Mouse (Mus musculus): ENCODE measurements around the gene Plcb1.
"Not testable (repeated sequence)": the region's sequence is repeated elsewhere in the genome, so short reads cannot be mapped to it uniquely, and the experiment has no call there.

Plcb1 gene

DNA sequence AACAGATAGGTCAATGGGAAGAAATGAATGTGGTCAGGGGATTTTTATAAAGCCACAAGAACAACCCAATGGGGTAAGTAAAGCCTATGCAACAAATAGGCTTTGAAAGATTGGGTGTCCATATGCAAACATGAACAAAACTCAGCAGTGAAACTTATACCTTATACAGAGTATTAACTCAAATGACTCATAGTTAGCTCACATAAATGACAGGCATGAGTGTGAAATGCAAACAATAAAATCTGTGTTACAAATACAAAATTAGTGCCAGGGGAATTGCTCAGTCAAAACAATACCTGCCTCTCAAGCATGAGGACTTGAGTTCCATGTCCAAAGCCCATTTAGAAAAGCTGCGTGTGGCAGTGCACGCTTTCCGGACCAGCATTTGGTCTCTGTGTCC, 182.5 kb downstream of the Plcb1 start:
- DNase-seq (ENCODE audit: low spot score) = no peak

DNA sequence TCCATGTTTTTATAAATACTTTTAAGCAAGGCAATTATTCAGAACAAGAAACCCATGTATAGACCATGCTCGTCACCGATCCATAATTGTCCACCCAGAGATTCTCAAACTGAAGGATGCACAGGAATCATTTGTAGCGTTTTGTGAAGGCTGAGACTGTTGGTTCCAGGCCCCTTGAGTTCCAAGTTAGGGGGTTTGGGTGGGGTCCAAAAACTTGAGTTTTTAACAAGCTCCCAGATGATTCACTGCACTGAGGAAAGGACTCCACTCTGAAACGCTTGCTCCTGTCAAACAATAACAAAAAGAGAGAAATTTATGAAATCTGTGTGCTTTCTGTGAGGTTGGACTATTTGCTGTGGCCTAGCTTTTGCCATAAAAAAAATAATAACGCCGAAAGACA, 186.5 kb downstream of the Plcb1 start:
- DNase-seq (ENCODE audit: low spot score) = no peak

DNA sequence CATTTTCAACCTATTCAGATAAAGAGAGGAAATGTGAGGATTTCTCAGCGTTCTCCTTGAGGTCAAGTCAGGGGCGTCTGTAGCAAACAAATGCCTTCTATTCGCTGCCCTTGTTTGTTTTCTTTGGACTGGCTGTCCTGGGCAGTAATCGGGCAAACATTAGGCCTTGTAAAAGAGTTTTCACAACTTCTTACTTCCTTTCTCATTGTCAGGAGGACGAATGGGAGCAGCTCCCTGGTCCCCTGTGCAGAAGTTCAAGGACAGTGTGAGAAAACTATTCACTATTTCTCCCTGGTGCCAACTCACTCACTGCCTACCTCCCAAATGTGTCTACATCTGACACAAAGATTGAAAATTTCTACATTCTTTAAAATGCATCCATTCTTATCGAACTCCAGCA, 188.8 kb downstream of the Plcb1 start:
- no peak for DNase-seq (ENCODE audit: low spot score)

DNA sequence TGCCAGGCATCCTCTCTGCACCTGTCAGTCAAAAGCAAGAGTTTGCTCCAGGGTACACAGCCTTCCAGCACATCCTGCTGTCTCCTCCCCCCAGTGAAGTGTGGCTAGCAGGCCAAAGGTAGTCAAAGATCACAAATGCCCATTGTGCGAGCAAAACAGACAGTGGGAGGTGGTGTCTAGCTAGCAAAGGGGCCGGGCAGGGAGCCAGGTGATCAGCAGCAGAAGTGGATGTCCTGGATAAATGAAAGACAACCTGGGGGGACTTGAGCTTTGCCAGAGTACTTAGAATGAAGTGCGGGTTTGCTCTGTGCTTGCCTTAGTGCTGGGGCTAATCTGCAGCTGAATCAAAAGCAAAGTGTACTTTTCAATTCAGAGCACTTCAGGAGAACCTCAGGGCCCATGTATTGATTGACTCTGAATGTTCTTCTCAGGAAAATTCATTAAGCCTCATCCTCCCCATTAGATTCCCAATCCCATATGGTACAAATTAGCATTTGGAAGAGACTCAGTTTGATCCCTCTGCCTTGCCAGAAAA, 191.0 kb downstream of the Plcb1 start:
- DNase-seq (ENCODE audit: low spot score) = no peak

DNA sequence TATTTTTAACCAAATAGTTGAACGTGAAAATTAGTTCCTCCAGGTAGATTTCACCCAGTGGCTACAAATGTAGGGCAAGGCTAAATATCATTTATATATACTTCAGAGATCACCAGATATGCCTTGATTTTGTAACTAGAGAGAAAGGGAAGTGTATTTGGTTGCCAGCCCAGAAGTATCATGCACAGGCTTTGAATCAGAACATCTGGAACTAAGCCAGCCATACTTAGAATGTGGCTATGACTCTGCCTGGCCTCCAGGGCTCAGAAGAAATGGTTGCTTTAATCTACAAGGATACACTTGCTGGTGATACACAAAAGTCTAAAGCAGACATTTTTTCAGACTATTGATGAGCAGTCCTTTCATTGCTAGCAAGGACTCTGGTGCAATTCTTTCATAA, 191.8 kb downstream of the Plcb1 start:
- no peak for DNase-seq (ENCODE audit: low spot score)

DNA sequence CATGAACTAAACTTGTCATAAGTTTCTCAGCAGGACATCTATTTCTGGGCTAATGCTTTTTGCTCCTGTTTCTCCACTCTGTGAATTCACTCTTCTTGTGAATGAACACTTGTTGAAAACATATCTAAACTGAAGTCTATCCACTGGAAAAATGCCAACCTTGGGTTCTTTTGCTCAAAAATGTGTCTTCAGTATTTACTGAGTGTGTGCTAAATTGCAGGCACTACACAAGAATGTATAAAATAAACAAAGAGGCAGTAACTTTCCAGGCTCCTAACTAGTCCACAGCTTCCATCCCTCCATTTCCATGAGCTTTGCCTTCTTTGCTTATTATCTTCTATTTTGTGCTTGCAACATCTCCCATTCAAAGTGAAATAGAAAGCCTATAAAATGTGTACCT, 195.5 kb downstream of the Plcb1 start:
- no peak for DNase-seq (ENCODE audit: low spot score)

DNA sequence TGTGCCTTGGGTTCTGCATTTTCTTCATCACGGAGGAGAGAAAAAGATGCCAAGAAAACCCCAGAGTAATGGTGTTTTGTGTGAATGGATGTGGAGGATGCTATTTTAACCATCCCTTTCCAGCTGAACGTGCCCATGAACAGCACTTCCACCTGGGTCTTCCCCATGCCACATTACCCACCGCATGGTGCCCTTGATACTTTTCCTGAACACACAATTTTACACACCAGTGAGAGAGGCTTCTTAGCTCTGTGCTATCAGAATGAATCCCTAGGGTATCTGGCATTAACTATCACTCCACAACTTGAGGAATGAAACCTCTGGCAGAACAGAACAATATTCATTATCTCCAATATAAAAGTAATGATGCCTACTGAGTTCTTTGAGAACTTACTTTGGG, 199.0 kb downstream of the Plcb1 start:
- no peak for DNase-seq (ENCODE audit: low spot score)

DNA sequence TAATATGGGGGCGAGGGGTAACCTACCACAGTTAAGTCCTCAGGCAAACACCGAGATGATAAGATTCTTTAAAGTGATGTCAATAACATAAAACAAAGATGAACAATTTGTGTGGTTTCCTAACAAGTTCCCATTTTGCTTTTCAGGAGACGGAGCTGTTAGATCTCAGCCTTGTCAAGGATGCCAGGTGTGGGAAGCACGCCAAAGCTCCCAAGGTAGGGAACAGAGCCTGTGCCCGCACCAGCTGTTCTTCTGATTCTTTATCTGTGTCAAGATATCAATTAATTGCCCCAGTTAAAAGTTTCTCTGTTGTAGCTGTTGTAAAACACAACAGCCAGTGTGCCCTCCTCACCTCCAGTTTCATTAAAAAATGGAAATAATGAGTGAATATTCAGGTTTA, 202.1 kb downstream of the Plcb1 start:
- no peak for DNase-seq (ENCODE audit: low spot score)

DNA sequence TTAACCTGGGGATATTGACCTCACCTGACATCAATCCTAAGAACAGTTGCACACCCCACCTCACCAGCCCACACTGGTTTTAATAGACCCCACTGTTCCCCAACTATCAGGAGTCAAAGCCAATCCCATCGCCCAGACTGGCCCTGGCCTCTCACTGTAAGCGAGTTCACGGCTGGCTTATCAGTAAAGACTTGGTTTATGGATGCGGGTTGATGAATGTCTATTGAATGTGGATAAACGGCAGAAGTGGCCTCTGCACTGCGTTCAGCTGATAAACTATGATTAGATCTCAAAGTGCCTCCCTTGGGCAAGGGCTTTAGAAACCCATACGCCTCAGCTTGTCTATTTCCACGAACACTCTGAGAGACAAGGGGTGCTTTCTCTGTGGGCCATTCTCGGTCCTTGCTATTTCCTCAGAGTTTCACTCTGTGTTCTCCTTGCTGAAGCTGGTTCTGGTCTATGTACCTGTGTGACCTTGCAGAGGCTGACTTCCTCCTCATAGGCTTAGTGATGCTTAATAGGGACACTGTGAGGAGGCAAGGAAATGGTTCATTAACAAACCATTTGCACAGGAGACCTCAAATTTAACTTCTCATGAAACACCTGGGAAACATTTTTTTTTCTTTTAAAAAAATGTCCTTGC, 203.9 kb downstream of the Plcb1 start:
- no peak for DNase-seq (ENCODE audit: low spot score)

DNA sequence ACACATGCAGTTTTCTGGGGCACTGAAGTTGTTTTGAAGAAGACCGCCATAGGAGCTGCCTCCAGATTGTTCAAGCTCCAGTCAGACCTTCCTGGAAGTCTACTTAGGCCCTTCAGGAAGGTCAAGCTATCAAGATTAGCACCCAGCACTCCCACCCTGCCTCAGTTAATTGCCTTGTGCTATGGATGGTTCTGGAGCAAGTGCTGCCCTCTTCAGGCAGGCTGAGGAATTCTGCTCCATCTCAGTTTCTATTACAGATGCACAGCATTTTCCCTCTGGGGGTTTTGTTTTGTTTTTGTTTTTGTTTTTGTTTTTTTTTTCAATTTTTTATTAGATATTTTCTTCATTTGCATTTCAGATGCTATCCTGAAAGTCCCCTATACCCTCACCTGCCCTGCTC, 221.3 kb downstream of the Plcb1 start:
- DNase-seq (ENCODE audit: low spot score) = no peak

DNA sequence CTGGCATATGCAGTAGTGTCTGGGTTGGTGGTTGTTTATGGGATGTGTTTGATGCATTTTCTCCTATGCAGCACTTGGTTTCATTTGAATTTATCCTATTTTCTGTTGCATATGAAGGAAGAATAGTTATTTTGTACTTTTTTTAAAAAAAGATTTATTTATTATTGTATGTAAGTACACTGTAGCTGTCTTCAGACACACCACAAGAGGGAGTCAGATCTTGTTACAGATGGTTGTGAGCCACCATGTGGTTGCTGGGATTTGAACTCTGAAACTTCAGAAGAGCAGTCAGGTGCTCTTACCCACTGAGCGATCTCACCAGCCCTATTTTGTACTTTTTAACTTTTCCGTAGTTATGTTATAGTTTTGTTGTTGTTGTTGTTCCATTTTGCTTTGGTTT, 222.0 kb downstream of the Plcb1 start:
- not testable (repeated sequence) for DNase-seq (ENCODE audit: low spot score)

DNA sequence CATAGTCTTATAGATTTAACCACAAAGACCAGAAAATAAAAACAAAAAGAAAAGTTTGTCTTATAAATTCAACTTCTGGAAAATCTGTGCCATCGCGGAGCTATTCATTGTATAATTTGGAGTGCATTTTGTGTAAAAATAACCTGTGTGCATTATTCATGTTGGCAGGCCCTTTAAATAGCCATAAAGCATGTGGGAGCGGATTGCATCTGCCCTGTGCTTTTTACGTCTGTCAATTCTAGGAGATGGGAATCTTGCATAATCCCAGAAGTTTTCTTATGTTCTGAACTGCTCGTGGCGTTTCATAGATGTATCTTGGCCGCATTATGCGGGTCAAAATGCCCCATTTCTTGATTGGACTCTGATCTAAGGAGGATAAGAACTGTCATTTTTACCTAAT, 224.5 kb downstream of the Plcb1 start:
- DNase-seq (ENCODE audit: low spot score) = no peak

DNA sequence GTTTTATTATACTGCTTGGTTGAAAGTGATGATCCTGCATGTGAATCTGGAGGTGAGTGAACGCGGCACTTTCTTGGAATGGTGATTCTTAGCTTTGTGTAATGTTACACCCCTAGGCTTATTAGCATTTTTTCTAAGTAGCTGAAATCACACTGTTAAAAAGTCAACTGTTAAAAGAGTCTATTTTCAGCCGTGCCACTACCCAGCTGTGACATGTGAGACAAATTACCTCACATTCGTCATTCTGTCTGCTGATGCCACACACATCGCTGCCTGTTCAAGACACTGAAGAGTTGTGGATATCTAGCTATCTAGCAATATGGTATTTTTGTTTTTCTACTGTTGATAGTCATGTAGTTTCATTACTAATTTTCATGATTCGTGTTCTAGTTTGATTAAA, 229.6 kb downstream of the Plcb1 start:
- DNase-seq (ENCODE audit: low spot score) = no peak

DNA sequence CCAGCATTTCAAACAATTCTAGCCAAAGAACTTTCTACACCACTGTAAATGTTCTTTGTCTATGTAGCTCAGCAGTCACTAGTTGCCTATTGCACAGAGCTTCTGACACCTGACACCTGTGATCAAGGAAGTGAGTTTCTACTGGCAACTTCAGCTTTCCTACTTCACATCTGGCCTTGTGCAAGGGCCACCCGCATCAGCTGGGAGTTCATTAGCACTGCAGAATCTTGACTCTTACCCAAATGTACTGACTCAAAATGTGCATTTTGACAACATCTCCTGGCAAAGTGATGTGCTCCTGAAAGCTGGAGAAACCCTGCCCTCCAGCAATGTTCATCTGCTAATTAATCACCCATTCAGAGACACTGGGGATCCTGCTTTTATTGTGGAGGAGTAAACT, 232.4 kb downstream of the Plcb1 start:
- DNase-seq (ENCODE audit: low spot score) = no peak

DNA sequence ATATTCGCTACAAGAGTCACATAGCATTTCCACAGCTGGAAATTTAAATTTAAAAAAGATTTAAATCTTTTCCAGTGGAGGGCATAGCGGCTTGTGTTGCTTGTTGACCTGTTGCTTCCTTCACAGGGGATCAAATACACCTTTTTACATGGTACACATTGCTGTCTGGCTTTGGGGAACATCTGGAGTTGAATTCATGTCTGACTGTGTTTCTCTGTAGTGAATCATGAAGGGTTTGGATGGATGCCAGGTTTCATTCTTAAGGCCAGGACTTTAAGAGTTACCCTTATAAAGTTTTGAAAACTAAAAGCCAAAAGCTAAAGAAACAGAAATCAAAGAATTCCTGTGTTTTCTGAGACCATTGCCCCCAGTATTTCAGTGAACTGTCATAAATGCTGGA, 232.8 kb downstream of the Plcb1 start:
- no peak for DNase-seq (ENCODE audit: low spot score)

DNA sequence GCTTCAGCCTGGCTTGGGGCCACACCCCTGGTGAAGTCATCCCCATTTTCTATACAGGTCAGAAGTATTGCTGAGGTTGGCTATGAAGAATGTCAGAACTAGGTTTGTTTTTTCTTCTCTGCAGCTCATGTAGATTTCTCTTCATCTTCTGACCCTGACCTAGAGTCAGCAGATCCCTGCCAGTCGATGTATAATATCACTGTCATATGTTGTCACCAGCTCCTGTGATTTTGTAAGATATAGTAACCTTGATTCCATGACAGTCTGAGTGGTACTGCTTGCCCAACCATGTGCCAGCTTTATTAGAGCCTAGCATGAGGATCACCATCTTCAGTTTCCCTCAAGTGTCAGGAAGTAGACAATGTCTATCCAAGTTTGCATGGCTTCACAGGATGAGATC, 233.7 kb downstream of the Plcb1 start:
- DNase-seq (ENCODE audit: low spot score) = no peak

DNA sequence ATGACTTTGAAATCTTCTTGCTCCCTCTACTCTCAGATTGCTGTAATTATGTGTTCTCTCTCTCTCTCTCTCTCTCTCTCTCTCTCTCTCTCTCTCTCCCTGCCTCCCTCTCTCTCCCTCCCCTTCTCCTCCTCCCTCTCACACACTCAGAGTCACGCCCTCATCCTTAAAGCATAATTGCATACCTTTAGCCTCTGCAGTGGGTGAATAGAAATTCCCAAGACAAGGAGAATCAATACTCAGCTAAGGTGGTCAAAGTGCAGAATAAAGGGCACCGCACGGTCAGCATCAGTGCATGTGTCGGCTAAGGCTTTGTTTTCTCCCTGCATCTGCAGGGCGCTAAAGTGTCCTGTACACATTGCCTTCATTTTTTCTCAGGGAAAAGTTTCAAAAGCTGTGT, 243.4 kb downstream of the Plcb1 start:
- DNase-seq (ENCODE audit: low spot score) = no peak

DNA sequence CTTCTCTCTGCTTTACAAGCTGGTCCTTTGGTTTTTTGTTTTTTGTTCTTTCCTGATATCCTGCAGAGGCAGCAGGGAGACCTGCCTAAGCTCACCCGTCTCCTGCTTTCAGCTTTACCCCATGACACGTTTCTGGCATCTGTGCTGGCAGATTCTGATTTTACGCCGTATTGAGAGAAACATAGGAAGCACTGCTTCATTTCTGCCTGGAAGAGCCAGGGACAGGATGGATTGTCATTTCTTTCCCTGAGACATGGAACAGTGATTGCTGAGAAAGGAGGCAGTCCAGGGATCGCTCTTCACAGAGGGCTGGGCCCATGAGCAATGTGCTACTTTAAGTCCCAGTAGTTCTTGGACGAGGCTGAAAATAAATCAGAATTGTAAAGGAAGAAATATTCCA, 243.8 kb downstream of the Plcb1 start:
- no peak for DNase-seq (ENCODE audit: low spot score)

DNA sequence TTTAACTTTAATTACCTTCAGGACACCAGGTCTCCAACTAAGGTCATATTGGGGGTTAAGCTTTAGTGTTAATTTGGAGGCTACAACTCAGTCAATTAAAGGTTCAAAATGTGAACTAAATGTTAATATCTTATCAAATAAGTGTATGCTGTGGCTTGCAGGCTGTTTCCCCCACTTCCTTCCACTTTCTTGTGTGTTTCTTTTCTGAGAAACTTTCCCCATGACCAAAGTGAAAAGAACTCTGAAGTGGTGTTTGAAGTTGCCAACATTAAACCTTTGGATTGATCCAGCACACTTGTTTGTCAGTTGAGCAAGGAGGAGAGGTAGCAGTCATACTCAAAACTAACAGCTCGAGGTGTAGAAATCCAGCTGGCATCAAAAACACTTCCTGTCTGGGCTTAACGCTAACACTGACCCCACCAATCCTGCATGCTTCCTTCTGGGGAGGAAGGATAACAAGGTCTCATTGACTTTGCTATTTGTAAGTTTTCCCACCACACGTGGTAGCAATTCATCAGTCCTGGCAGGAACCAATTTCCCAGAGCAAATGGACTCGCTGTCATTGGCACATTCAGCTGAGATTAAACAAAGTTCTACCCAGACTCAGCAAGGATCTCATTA, 249.9 kb downstream of the Plcb1 start:
- DNase-seq (ENCODE audit: low spot score) = no peak

DNA sequence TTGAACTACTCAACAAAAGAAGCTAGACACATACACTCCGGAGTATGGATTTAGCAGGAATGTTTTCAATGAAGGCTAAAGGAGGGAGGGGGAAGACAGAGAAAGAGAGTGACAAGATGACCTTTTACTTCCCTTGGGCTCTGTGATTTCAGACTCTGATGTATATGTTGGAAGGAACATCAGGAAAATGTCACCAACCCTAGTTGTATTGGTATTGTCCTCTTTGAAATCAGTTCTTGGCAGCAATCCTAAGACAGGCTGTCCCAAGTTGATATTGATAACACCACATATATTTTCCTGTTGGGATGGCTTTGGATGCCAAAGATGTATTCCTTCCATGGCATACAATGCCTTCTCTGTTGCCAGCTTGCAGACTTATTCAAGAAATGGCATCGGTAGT, 262.9 kb downstream of the Plcb1 start:
- no peak for DNase-seq (ENCODE audit: low spot score)

DNA sequence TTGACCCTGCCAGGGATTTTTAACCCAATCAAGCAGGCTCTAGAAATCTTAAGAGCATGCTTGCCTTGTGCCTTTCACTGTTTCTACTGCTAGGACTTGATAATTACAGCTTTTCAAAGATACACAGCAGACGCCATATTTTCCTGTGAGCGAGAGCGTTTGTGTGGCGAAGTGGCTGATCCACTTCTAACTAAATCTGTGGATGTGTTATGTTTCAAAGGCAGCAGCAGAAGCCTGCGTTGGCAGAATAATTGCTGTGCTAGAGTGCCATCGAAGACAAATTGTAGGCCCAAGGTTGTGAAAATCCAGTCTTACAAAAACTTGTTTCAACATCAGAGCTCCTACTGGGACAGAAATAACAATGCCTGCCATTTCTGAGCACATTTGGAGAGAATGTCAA, 263.4 kb downstream of the Plcb1 start:
- no peak for DNase-seq (ENCODE audit: low spot score)

DNA sequence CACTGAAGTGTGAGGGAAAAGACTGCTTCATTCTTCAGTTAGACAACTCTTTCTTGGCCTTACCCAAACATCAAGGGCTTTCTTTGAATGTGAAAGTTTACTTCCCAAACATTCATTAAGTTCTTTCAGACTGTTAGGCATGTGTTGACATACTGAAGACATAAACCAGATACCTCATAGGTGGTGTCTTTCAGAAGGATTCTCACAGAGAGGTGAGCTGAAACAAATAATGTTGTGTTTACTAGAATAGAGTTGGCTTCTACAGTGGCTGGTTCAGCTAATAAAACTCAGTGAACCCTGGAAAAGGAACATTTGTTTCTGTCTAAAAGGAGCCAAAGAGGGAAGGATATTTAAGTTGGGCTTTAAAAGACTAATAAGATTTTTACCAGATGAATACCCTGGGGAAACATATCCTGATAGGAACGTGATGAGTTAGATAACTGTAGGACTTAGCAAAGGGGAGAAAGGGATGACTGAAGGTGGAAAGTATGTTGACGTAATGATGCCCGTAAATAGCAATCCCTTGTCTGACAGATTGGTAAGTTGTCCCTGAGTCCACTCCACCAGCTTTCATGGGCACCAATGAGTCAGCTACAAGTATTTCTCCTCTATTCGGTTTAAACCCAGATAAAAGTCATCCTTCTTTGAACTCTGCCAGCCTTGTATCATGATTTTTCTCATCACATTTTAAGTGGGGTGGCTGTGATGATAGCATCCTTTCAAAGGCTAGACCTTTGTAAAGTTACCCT, 265.8 kb downstream of the Plcb1 start:
- DNase-seq (ENCODE audit: low spot score) = no peak

DNA sequence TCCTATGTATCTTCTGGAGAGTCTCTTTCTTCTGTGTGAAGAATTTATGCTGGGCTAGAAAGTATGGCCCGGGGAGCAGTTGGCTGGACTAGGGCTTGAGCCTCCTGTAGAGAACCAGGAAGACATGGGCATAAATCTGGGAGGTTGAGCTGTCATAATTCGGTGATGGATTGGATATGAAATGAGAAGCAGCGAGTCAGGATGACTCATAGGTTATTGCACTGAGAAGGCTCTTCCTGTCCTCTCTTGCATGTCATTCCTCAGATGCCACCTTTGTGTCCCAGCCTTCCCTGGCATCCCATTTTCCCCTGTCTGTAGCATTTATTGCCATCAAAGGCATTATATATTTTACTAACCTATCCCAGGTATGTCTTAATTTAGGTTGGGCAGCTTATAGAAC, 267.5 kb downstream of the Plcb1 start:
- no peak for DNase-seq (ENCODE audit: low spot score)

Data from ovary, postnatal 14 days (tissue).